Mouse (Mus musculus) heart, embryonic 10.5 days (tissue): Measurements from ENCODE around the gene Slc30a1. TPM values are rescaled to one million over a fixed set of nuclear protein-coding genes. Genes with fewer than 3 reads are reported as not detected.

Experiments
- DNase-seq: peaks from one replicate; pipeline ENCODE4 v3.0.0-alpha.2; 2017; ENCODE audit warnings: low spot score
- H3K27ac ChIP-seq: fragments of 300-500 bp; sonication (generic); 2 replicates; pipeline ENCODE4 v1.5.1; 2016; ENCODE audit warnings: mild to moderate bottlenecking
- H3K27me3 ChIP-seq: fragments of 300-500 bp; sonication (generic); 2 replicates; pipeline ENCODE4 v1.6.1; 2016; ENCODE audit warnings: mild to moderate bottlenecking; ENCODE audit not compliant: poor library complexity, insufficient read depth, severe bottlenecking
- H3K36me3 ChIP-seq: fragments of 300-500 bp; sonication (generic); 2 replicates; pipeline ENCODE4 v1.6.1; 2016; ENCODE audit warnings: mild to moderate bottlenecking, moderate library complexity
- H3K4me1 ChIP-seq: fragments of 300-500 bp; sonication (generic); 2 replicates; pipeline ENCODE4 v1.6.1; 2016; ENCODE audit warnings: mild to moderate bottlenecking
- H3K4me3 ChIP-seq: fragments of 300-500 bp; sonication (generic); 2 replicates; pipeline ENCODE4 v1.5.1; 2016; ENCODE audit warnings: mild to moderate bottlenecking, moderate library complexity
- H3K9me3 ChIP-seq: fragments of 300-500 bp; sonication (generic); 2 replicates; pipeline ENCODE4 v1.6.1; 2016; ENCODE audit warnings: mild to moderate bottlenecking, moderate library complexity
- WGBS: fragments of 180-500 bp; shearing (Covaris S2); methylation state at CpG from one replicate; pipeline ENCODE4 v1.1.7; 2016; 5-methylcytosine and 5-hydroxymethylcytosine counted together
- polyA plus RNA-seq: library from polyadenylated mRNA; unstranded; fragments of >200 nt; fragmentation: Nextera tagmentation; extraction: Ambion mirVana; gene quantifications from 2 replicates; pipeline ENCODE4 v1.2.1, GENCODE M21; 2016

Slc30a1 gene
- polyA plus RNA-seq, 1 experiment from 2014 or later, result 1.8 TPM

GRCm38 (mm10) chr1:191955101-191955500 lies 48.5 kb downstream of the Slc30a1 start:
- DNase-seq, result no peak
- WGBS, result 55% methylated on average over 3 of the region's 3 CpGs
- peak overlapping the region; percentile 52 for H3K27ac ChIP-seq

GRCm38 (mm10) chr1:191956261-191956660 lies 49.7 kb downstream of the Slc30a1 start:
- 59% methylated on average over 3 of the region's 3 CpGs for WGBS
- DNase-seq, result no peak
- peaks cover 20% of the 10 kb centered on the region; the same call in 1 of the 2 replicates for H3K4me1 ChIP-seq
- H3K4me3 ChIP-seq, result no peak overlapping the region
- H3K27me3 ChIP-seq, result no peaks in the 10 kb centered on the region
- 0 out of 2 replicates have a peak, but pooled peaks cover 2% of the 10 kb centered on the region for H3K36me3 ChIP-seq
- no peaks in the 10 kb centered on the region for H3K9me3 ChIP-seq
- peak overlapping the region; percentile 75 for H3K27ac ChIP-seq

More at GRCm38 (mm10) chr1:191955101-191955500, 48.5 kb downstream of the Slc30a1 start:
- Histone ChIP-seq H3K4me3 (no peak overlapping the region), H3K9me3 (no peaks in the 10 kb centered on the region), H3K4me1 (peaks cover 20% of the 10 kb centered on the region; the same call in 1 of the 2 replicates), H3K27me3 (no peaks in the 10 kb centered on the region), H3K36me3 (0 out of 2 replicates have a peak, but pooled peaks cover 2% of the 10 kb centered on the region)

- H3K36me3 ChIP-seq, result 0 out of 2 replicates have a peak, but pooled peaks cover 2% of the 10 kb centered on the region
- H3K27me3 ChIP-seq, result no peaks in the 10 kb centered on the region
- WGBS, result 82% methylated on average over 2 of the region's 2 CpGs
- no peak for DNase-seq
- H3K9me3 ChIP-seq, result no peaks in the 10 kb centered on the region
- H3K4me1 ChIP-seq, result peaks cover 20% of the 10 kb centered on the region; the same call in 1 of the 2 replicates
- H3K4me3 ChIP-seq, result no peak overlapping the region
- peak overlapping the region; percentile 75 for H3K27ac ChIP-seq
Measured at GRCm38 (mm10) chr1:191956871-191957270, 50.3 kb downstream of the Slc30a1 start.

DNA sequence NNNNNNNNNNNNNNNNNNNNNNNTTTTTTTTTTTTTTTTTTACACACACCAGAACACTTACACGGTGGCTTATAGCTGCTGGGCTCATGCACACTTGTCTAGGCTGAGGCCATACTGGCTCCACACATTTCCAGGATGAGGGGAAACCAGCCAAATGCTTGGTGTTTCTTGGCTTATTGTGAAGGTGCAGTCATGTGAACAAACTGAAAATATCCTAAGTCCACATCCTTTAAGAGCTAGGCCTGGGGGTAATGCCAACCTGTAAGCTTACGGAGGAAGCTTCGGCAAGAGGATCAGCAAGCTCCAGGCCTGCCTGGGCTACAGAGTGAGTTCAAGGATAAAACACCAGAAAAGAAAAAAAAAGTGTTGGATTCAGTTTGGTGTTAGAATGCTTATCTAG lies 50.8 kb downstream of the Slc30a1 start:
- no peak overlapping the region for H3K27ac ChIP-seq
- H3K36me3 ChIP-seq, result 0 out of 2 replicates have a peak, but pooled peaks cover 2% of the 10 kb centered on the region
- H3K4me1 ChIP-seq, result peaks cover 20% of the 10 kb centered on the region; the same call in 1 of the 2 replicates
- H3K27me3 ChIP-seq, result no peaks in the 10 kb centered on the region
- DNase-seq, result no peak
- H3K9me3 ChIP-seq, result no peaks in the 10 kb centered on the region
- 96% methylated on average over 3 of the region's 3 CpGs for WGBS
- no peak overlapping the region for H3K4me3 ChIP-seq

GRCm38 (mm10) chr1:191960946-191961345 lies 54.4 kb downstream of the Slc30a1 start:
- Histone ChIP-seq H3K4me3 (no peak overlapping the region), H3K27me3 (no peaks in the 10 kb centered on the region), H3K4me1 (peaks cover 18% of the 10 kb centered on the region), H3K27ac (no peak overlapping the region), H3K9me3 (no peaks in the 10 kb centered on the region), H3K36me3 (no peaks in the 10 kb centered on the region)
- 54% methylated on average over 2 of the region's 2 CpGs for WGBS
- no peak for DNase-seq

Other genes starting within 250 kb of the Slc30a1 start
- 25.7 and 46.0 TPM in 2 replicates for gene Lpgat1, start 188.9 kb upstream of the Slc30a1 start, polyA plus RNA-seq
- 41.4 and 43.0 TPM in 2 replicates for gene Nek2, start 85.3 kb upstream of the Slc30a1 start, polyA plus RNA-seq
- gene Rd3, start 70.6 kb downstream of the Slc30a1 start, polyA plus RNA-seq, result 0.16 and 0.19 TPM in 2 replicates
- 6.3 and 8.5 TPM in 2 replicates for gene Traf5, start 185.8 kb downstream of the Slc30a1 start, polyA plus RNA-seq
- gene Rcor3, start 231.3 kb downstream of the Slc30a1 start, polyA plus RNA-seq, result 21.7 and 25.4 TPM in 2 replicates